Mouse (Mus musculus): Measurements from ENCODE around the gene Adh5. TPM values are rescaled to one million over a fixed set of nuclear protein-coding genes. Genes with fewer than 3 reads are reported as not detected.
A peak's percentile ranks its signal among the peaks of the same experiment; 100 is the strongest.

The Adh5 gene
- total and polyA plus RNA-seq, 2 experiments from 2014 or later, result 150 to 230 TPM

DNA sequence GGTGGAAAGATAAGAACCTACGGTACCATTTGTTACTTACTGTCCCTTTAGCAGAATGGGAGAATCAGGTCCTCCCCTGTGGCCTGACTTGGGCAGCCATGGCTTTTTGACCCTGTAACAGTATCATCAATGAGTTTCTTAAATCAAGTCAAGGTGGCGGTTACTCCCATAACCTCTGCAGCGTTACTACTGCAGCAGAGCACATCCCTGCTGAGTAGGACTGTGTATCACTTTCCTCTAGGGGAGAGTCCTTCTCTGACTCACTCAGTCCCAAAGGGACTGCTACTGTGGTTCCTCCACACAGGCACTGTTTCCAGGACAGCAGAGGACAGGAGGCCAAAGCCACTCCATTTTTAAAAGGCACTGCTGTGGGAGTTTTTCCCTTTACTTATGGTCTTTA, 28.2 kb downstream of the Adh5 start:
- no peak for ATAC-seq
- no peak overlapping the region for H3K4me2 ChIP-seq (ENCODE audit: low read depth)
- no peaks in the 10 kb centered on the region for H3K4me1 ChIP-seq (ENCODE audit: insufficient read depth)
- no peak overlapping the region for H3K4me3 ChIP-seq (ENCODE audit: low read depth, low read length)
- H3K9me3 ChIP-seq (ENCODE audit: low read length), result no peaks in the 10 kb centered on the region
- no peak overlapping the region for H3K27ac ChIP-seq (ENCODE audit: low read depth, low read length)
- WGBS, result 95% methylated on average over 3 of the region's 3 CpGs
- no peak for DNase-seq
- no peak overlapping the region for H3K9ac ChIP-seq
- no peak for TF ChIP-seq CTCF (IDR thresholded peaks at IDR 0.05; ENCODE audit: low read depth)
- no peaks in the 10 kb centered on the region for H3K27me3 ChIP-seq (ENCODE audit: insufficient read depth, low read length)
- peaks cover 33% of the 10 kb centered on the region for H3K36me3 ChIP-seq (ENCODE audit: insufficient read depth)

DNA sequence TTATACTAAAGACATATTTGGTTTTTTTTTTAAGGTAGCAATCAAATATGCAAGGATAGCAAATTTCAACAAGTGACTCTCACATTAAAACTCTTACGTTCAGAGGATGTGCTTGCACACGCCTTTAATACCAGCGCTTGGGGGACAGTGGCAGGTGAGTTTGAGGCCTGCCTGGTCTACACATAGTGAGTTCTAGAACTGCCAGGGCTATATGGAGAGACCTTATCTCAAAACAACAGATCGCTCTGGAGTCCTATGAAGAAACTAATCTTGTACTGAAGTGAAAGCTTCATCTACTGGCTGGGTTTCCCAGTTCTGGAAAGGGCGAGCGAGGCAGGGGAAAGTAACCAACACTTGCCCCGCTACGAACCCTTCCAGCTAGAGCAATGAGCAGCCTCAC, 36.6 kb downstream of the Adh5 start:
- Histone ChIP-seq H3K36me3 (ENCODE audit: insufficient read depth) (peaks cover 18% of the 10 kb centered on the region), H3K4me1 (ENCODE audit: insufficient read depth) (no peaks in the 10 kb centered on the region), H3K4me2 (ENCODE audit: low read depth) (no peak overlapping the region), H3K27me3 (ENCODE audit: insufficient read depth, low read length) (no peaks in the 10 kb centered on the region), H3K9ac (no peak overlapping the region), H3K27ac (ENCODE audit: low read depth, low read length) (no peak overlapping the region), H3K4me3 (ENCODE audit: low read depth, low read length) (no peak overlapping the region), H3K9me3 (ENCODE audit: low read length) (no peaks in the 10 kb centered on the region)
- TF ChIP-seq CTCF (IDR thresholded peaks at IDR 0.05; ENCODE audit: low read depth), result no peak
- DNase-seq, result no peak
- ATAC-seq, result no peak
- WGBS, result 96% methylated on average over 8 of the region's 8 CpGs

DNA sequence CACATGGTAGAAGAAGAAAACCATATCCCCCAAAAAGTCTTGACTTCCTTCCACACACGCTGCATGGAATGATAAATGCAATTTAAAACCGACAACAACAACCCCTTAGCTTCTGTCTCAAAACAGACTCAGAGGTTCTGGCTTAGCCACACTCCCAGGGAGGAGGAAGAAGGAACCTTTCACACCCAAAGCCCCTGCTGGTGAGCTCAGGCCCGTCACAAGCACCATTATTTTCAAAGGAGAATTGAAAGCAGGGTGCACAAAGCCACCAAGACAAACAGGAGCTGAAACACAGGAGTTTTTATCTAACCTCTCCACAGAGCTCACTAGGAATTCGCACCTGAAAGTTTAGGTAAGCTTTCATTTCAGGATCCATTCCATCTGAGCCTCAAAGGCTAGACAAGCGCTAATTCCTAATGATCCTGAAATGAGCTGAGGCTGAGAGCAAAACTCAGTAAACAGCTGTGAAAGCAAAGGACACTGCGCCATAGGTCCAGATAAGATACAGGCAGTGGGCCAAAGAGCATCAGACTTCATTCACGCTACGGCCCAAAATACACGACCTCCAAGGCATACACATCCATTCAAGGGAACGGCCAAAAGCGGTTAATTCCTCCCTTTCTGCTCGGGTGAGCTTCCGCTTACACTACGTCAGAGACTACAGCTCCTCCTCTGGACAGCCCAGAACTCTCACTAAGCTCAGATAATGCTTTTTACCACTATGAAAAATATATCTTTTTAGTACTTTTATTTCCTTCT, 38.8 kb downstream of the Adh5 start:
- ATAC-seq (no peak), DNase-seq (no peak)
- Histone ChIP-seq H3K4me1 (ENCODE audit: insufficient read depth) (no peaks in the 10 kb centered on the region), H3K27ac (ENCODE audit: low read depth, low read length) (no peak overlapping the region), H3K9ac (no peak overlapping the region), H3K9me3 (ENCODE audit: low read length) (no peaks in the 10 kb centered on the region), H3K4me2 (ENCODE audit: low read depth) (no peak overlapping the region), H3K27me3 (ENCODE audit: insufficient read depth, low read length) (no peaks in the 10 kb centered on the region), H3K4me3 (ENCODE audit: low read depth, low read length) (no peak overlapping the region), H3K36me3 (ENCODE audit: insufficient read depth) (peaks cover 18% of the 10 kb centered on the region)
- 48% methylated on average over 14 of the region's 14 CpGs for WGBS
- TF ChIP-seq CTCF (IDR thresholded peaks at IDR 0.05; ENCODE audit: low read depth), result no peak

DNA sequence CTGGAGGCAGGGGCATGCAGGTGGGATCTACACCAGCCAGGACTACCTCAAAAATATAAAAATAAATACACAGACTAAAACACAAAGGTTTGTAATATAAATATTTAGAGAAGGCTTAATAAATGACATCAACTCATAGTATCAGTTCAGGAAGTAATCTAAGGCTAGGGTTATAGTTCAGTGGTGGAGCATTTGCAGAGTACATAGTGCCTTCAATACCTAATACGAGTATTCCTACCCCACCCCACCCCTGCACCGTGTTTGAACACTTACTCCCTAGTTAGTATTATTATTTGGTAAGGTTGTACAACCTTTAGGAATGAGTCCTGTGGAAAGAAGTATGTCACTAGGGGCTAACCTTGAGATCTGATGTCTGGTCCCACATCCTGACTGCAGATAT, 40.3 kb downstream of the Adh5 start:
- WGBS, result 92% methylated on average over 2 of the region's 2 CpGs

DNA sequence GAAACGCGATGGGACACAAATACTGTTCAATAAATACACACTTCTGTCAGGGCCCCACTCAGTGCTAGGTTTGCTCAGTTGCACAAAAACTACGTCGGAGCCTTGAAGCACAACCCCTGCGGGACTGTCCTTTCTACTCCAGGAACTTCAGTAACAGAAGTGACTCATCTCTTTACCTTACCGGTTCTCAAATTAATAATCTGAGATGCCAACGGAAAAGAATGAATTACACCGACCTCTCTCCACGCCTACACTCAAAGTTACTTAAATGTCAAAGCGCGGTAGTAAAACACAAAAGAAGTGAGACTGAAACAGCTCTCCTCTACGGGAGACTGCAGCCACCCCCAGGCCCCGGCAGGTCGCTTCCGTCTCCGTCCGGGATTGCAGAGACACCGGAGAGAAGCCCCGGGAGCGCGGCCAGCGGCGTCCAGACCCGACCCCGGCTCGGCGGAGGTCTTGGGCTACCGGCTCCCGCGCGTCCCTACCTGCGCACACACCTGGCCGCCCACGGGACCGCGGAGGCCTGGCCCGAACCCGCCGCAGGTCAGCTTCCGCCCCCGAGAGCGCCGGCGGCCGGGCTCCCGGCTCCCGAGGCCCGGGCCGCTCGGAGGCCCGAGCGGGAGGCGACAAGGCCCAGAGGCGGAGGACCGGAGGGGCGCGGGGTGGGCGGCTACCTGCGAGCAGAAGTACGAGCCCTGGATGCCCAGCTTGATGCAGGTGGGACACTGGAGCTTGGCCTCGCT, 45.9 kb downstream of the Adh5 start:
- ATAC-seq (peak; percentile 13), DNase-seq (peak; percentile 24)
- Histone ChIP-seq H3K27me3 (ENCODE audit: insufficient read depth, low read length) (no peaks in the 10 kb centered on the region), H3K9me3 (ENCODE audit: low read length) (no peaks in the 10 kb centered on the region), H3K9ac (peak overlapping the region; percentile 72), H3K27ac (ENCODE audit: low read depth, low read length) (peak overlapping the region; percentile 80), H3K36me3 (ENCODE audit: insufficient read depth) (no peaks in the 10 kb centered on the region), H3K4me2 (ENCODE audit: low read depth) (peak overlapping the region; percentile 72), H3K4me1 (ENCODE audit: insufficient read depth) (0 out of 2 replicates have a peak, but pooled peaks cover 2% of the 10 kb centered on the region), H3K4me3 (ENCODE audit: low read depth, low read length) (peak overlapping the region; percentile 83)
- no peak for TF ChIP-seq CTCF (IDR thresholded peaks at IDR 0.05; ENCODE audit: low read depth)
- under 1% methylated on average over 61 of the region's 61 CpGs for WGBS

More for the DNA sequence above, 40.3 kb downstream of the Adh5 start:
- Histone ChIP-seq H3K36me3 (ENCODE audit: insufficient read depth) (peaks cover 16% of the 10 kb centered on the region), H3K27ac (ENCODE audit: low read depth, low read length) (no peak overlapping the region), H3K9ac (no peak overlapping the region), H3K9me3 (ENCODE audit: low read length) (no peaks in the 10 kb centered on the region), H3K4me2 (ENCODE audit: low read depth) (no peak overlapping the region), H3K4me3 (ENCODE audit: low read depth, low read length) (no peak overlapping the region), H3K4me1 (ENCODE audit: insufficient read depth) (no peaks in the 10 kb centered on the region), H3K27me3 (ENCODE audit: insufficient read depth, low read length) (no peaks in the 10 kb centered on the region)
- no peak for DNase-seq
- ATAC-seq, result no peak
- TF ChIP-seq CTCF (IDR thresholded peaks at IDR 0.05; ENCODE audit: low read depth), result no peak

DNA sequence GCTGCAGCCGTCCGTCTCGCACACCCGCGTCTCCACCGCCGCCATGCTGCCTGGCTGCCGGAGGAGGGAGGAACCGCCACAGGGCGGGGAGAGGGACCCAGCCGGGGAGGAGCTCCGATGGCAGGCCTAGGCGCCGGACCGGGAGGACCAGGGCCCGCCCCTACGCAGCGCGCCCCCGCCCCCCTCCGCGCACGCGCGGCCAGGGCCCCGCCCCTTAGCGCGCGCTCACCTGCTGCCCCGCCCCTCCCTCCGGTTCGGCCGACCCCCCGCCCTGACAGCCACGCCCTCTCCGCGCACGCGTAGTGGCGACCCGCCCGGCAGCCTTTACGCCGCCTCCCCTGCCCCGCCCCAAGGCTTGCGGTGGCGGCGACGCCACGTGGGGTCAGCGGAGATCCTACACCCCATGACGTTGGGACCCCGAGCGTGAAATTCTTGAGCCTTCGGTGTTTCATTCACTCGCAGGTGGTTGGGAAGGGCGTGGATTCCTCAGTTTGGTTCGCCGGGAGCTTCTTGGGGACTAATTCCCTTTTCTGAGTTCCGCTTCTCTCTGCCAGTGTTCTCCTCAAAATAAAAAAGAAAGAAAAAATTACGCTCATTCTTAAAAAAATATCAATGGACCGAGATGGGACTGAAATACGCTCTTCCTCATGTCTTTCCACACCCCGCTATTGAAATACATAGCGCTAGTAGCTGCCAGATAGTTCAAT, 46.6 kb downstream of the Adh5 start, which contains the start of gene Metap1:
Gene Metap1 (minus strand): TSS at position 189 of the 707 bp plus-strand sequence.
- Histone ChIP-seq H3K36me3 (ENCODE audit: insufficient read depth) (no peaks in the 10 kb centered on the region), H3K4me2 (ENCODE audit: low read depth) (peak within 1 kb of the TSS; percentile 72), H3K27me3 (ENCODE audit: insufficient read depth, low read length) (no peaks in the 10 kb centered on the region), H3K4me1 (ENCODE audit: insufficient read depth) (0 out of 2 replicates have a peak, but pooled peaks cover 2% of the 10 kb centered on the region), H3K27ac (ENCODE audit: low read depth, low read length) (peak within 1 kb of the TSS; percentile 80), H3K9me3 (ENCODE audit: low read length) (no peaks in the 10 kb centered on the region), H3K9ac (peak within 1 kb of the TSS; percentile 72), H3K4me3 (ENCODE audit: low read depth, low read length) (peak within 1 kb of the TSS; percentile 83)
- TF ChIP-seq CTCF (IDR thresholded peaks at IDR 0.05; ENCODE audit: low read depth), result no peak; the same call in none of the 2 replicates
- ATAC-seq (peak; percentile 98), DNase-seq (peak; percentile 97)
- WGBS, result 4% methylated on average over 39 of the region's 65 CpGs
